Mouse (Mus musculus) myocyte (in vitro differentiated cells): ENCODE data around the gene Foxn1. TPM values are rescaled to one million over a fixed set of nuclear protein-coding genes. Genes with fewer than 3 reads are reported as not detected.
A peak's percentile ranks its signal among the peaks of the same experiment; 100 is the strongest.

Source experiments
- H3K27me3 ChIP-seq: one replicate; pipeline ENCODE4 v1.6.1; 2011; ENCODE audit not compliant: control insufficient read depth, insufficient read depth, insufficient read length
- H3K36me3 ChIP-seq: one replicate; pipeline ENCODE4 v1.6.1; 2011; ENCODE audit not compliant: control insufficient read depth, insufficient read depth
- H3K4me2 ChIP-seq: one replicate; pipeline ENCODE4 v1.6.1; 2011; ENCODE audit warnings: low read depth, control low read depth
- H3K4me3 ChIP-seq: one replicate; pipeline ENCODE4 v1.5.1; 2011; ENCODE audit warnings: mild to moderate bottlenecking, control low read depth, moderate library complexity
- H3K79me2 ChIP-seq: one replicate; pipeline ENCODE4 v1.6.1; 2011; ENCODE audit not compliant: control insufficient read depth, insufficient read depth
- H3ac ChIP-seq: one replicate; pipeline ENCODE4 v1.6.1; 2011; ENCODE audit not compliant: control insufficient read depth, insufficient read length
- CEBPB ChIP-seq: IDR thresholded peaks from 2 replicates; pipeline ENCODE4 v1.6.1; 2011; ENCODE audit warnings: mild to moderate bottlenecking, moderate library complexity; ENCODE audit not compliant: poor library complexity, insufficient read depth, severe bottlenecking
- E2F4 ChIP-seq: IDR thresholded peaks from one replicate; pipeline ENCODE4 v1.6.1; 2011; ENCODE audit warnings: mild to moderate bottlenecking, control low read depth, moderate library complexity; ENCODE audit not compliant: insufficient read depth
- MAX ChIP-seq: IDR thresholded peaks from one replicate; pipeline ENCODE4 v1.6.1; 2011; ENCODE audit warnings: low read depth, mild to moderate bottlenecking, control low read depth
- MYOD1 ChIP-seq, 3 experiments: IDR thresholded peaks; one replicate each; pipeline ENCODE4 v1.6.1; 2011; ENCODE audit warnings: control low read depth in 2 of 3, low read depth in 2 of 3, mild to moderate bottlenecking in 2 of 3, moderate library complexity in 1 of 3; ENCODE audit not compliant: insufficient read length in 2 of 3, control insufficient read depth in 1 of 3
- MYOG ChIP-seq, 3 experiments: IDR thresholded peaks; one replicate each; pipeline ENCODE4 v1.6.1; 2011; ENCODE audit warnings: control low read depth in 2 of 3, low read depth in 2 of 3, mild to moderate bottlenecking in 2 of 3; ENCODE audit not compliant: insufficient read length in 2 of 3, control insufficient read depth in 1 of 3, insufficient read depth in 1 of 3
- POLR2A ChIP-seq: IDR thresholded peaks from one replicate; pipeline ENCODE4 v1.6.1; 2011; ENCODE audit warnings: low read depth, mild to moderate bottlenecking, control low read depth, moderate library complexity; ENCODE audit not compliant: insufficient read length
- POLR2AphosphoS2 ChIP-seq: IDR thresholded peaks from one replicate; pipeline ENCODE4 v1.6.1; 2011; ENCODE audit warnings: low read depth, control low read depth; ENCODE audit not compliant: insufficient read length
- REST ChIP-seq: IDR thresholded peaks from one replicate; pipeline ENCODE4 v1.6.1; 2011; ENCODE audit warnings: mild to moderate bottlenecking, control low read depth, moderate library complexity; ENCODE audit not compliant: insufficient read depth, insufficient read length
- SRF ChIP-seq: IDR thresholded peaks from one replicate; pipeline ENCODE4 v1.6.1; 2011; ENCODE audit warnings: low read depth; ENCODE audit not compliant: control insufficient read depth, insufficient read length
- TCF12 ChIP-seq: IDR thresholded peaks from one replicate; pipeline ENCODE4 v1.6.1; 2011; ENCODE audit warnings: mild to moderate bottlenecking, control low read depth; ENCODE audit not compliant: poor library complexity, insufficient read depth, severe bottlenecking
- TCF3 ChIP-seq: IDR thresholded peaks from one replicate; pipeline ENCODE4 v1.6.1; 2011; ENCODE audit warnings: low read depth, control low read depth; ENCODE audit not compliant: insufficient read length
- USF1 ChIP-seq: IDR thresholded peaks from one replicate; pipeline ENCODE4 v1.6.1; 2011; ENCODE audit warnings: low read depth, mild to moderate bottlenecking, control low read depth, moderate library complexity
- polyA plus RNA-seq: library from polyadenylated mRNA; unstranded; fragments of >200 nt; fragmentation: generic; extraction: Trizol; gene quantifications from one replicate; pipeline ENCODE4 v1.2.1, GENCODE M21; 2012; ENCODE audit warnings: missing spikeins

The Foxn1 gene
- polyA plus RNA-seq, 1 experiment: 0.01 TPM

DNA sequence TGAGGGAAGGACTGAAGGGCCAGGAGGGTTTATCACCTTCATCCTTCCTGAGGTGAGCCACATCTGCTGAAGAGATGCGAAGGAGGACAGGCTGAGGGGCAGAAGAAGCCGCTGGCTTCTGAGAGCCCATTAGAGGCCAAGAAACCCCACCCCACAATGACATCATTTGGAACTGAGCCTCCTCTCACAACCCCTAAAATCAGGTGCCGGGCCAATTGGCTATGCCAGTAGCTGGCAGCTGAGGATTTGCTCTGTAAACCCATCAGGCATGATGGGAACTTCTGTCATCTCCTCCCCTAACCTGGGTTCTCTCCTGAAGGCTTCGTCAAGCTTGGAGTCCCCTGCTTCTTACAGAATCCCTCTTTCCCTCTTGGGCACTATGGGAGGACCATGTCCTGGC lies 6.0 kb downstream of the Foxn1 start:
- Histone ChIP-seq H3K4me3 (no peak overlapping the region), H3K4me2 (no peak overlapping the region), H3ac (no peak overlapping the region), H3K79me2 (no peaks in the 10 kb centered on the region), H3K27me3 (no peaks in the 10 kb centered on the region), H3K36me3 (no peaks in the 10 kb centered on the region)
- TF ChIP-seq POLR2AphosphoS2 (no peak), TCF3 (no peak), USF1 (no peak), SRF (no peak), E2F4 (no peak)

DNA sequence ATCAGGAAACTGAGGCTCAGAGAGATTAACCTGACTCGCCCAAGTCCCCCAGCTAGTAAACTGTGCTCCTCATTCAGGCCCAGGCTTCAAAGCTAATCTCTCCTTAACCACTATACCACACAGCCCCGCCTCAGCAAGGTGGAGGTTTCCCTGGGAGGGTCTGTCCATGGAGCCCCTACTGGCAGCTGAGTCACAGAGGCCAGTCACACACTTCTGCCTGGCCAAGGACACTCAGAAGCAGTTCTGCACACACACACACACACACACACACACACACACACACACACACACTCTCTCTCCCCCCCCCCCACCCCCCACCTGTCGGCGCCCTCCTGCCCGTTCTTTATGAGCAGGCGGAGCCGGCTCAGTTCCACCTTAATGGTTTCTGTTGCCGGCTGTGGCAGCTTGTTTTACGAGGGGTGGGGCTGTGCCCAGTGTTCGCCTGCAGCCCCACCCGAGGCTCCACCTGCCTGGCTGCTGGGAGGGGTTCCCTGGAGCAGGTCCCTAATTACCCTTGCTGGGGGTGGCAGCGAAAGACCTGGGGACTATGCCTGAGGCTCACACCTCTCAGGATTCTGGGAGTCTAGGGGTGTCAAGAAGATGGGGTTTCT lies 8.7 kb downstream of the Foxn1 start:
- H3K36me3 ChIP-seq: no peaks in the 10 kb centered on the region
- H3K4me2 ChIP-seq: no peak overlapping the region
- no peak overlapping the region for H3K4me3 ChIP-seq
- H3ac ChIP-seq: no peak overlapping the region
- TF ChIP-seq MAX (no peak), E2F4 (no peak), USF1 (no peak), MYOD1 (IDR thresholded peaks at IDR 0.05; ENCODE audit: control insufficient read depth in 1 of 3, insufficient read length in 2 of 3, low read depth in 2 of 3) (peak in 1 of 3 experiments; percentile 51), MYOG (IDR thresholded peaks at IDR 0.05; ENCODE audit: control insufficient read depth in 1 of 3, insufficient read depth in 1 of 3, insufficient read length in 2 of 3, low read depth in 2 of 3) (peak in 1 of 3 experiments; percentile 7)
- H3K27me3 ChIP-seq: no peaks in the 10 kb centered on the region
- no peaks in the 10 kb centered on the region for H3K79me2 ChIP-seq

DNA sequence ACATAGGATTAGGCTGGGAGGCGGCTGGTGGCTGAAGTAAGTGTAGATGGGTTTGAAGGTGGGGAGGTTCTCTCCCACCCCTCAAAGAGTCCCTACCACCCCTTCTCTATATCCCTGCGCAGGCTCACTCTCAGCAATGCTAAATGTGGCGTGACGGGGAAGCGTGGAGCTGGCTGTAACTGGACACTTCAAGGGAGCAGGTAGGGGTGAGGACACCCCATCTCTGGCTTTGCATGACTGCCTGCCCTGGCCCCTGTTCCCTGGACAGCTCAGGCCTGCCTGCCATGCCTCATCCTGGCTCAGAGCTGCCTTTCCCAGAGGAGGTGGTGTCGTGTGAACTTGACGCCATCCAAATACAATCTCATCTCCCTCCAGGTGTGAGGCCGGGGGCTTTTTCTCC lies 12.2 kb downstream of the Foxn1 start:
- no peak overlapping the region for H3ac ChIP-seq
- no peak for TF ChIP-seq MYOG (IDR thresholded peaks at IDR 0.05; ENCODE audit: control insufficient read depth in 1 of 3, insufficient read depth in 1 of 3, insufficient read length in 2 of 3, low read depth in 2 of 3)
- TF ChIP-seq POLR2AphosphoS2: no peak
- no peak for TF ChIP-seq REST
- TF ChIP-seq POLR2A: no peak
- TF ChIP-seq SRF: no peak
- TF ChIP-seq E2F4: no peak
- no peak for TF ChIP-seq CEBPB
- no peak for TF ChIP-seq USF1
- TF ChIP-seq TCF3: no peak
- H3K36me3 ChIP-seq: no peaks in the 10 kb centered on the region
- no peak overlapping the region for H3K4me2 ChIP-seq
- H3K27me3 ChIP-seq: no peaks in the 10 kb centered on the region
- no peak overlapping the region for H3K4me3 ChIP-seq
- H3K79me2 ChIP-seq: no peaks in the 10 kb centered on the region

DNA sequence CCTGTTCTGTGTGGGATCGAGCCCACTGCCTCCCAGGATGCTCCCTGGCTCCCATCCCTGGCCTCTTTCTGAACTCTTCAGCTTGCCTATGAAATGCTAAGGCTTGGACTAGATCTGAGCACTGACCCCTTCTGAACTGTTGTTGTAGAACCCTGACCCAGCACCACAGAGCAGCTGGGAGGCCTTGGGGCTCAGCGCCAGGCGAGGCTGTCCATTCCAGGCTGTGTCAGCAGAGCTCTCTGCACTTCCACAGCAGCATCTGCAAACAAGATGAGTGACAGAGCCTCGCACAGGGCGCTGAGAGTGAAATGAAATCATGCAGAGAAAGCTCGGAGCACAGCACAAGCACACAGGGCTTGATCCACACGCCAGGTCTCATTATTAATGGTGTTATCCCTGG lies 13.7 kb downstream of the Foxn1 start:
- no peak for TF ChIP-seq CEBPB
- no peak for TF ChIP-seq POLR2A
- no peak for TF ChIP-seq MYOG (IDR thresholded peaks at IDR 0.05; ENCODE audit: control insufficient read depth in 1 of 3, insufficient read depth in 1 of 3, insufficient read length in 2 of 3, low read depth in 2 of 3)
- no peak for TF ChIP-seq POLR2AphosphoS2
- no peak for TF ChIP-seq REST
- no peak for TF ChIP-seq TCF3
- TF ChIP-seq USF1: no peak
- TF ChIP-seq SRF: no peak
- TF ChIP-seq MAX: no peak
- TF ChIP-seq TCF12: no peak
- TF ChIP-seq MYOD1 (IDR thresholded peaks at IDR 0.05; ENCODE audit: control insufficient read depth in 1 of 3, insufficient read length in 2 of 3, low read depth in 2 of 3): no peak
- TF ChIP-seq E2F4: no peak
- Histone ChIP-seq H3K27me3 (no peaks in the 10 kb centered on the region), H3K36me3 (no peaks in the 10 kb centered on the region), H3K4me3 (no peak overlapping the region), H3K4me2 (no peak overlapping the region), H3ac (no peak overlapping the region), H3K79me2 (no peaks in the 10 kb centered on the region)

DNA sequence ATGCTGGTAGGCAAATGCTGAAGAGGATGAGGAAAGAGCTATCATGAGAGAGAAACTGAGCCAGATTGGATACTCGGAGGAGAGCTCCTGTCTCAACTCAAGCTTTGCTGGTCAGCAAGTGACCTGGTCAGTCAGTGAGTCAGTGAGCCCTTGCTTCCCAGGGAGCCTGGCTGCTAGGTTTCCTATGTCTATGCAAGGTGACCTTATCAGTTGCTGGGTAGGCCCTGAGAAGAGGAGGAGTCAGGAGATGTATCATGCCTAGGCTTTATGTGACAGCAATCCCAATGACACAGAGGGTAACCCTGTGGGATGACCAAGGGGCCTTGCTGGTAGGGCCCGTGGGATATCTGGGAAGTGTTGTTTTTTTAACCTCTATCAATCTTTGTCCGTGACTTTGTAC lies 14.2 kb downstream of the Foxn1 start:
- no peak overlapping the region for H3ac ChIP-seq
- H3K4me3 ChIP-seq: no peak overlapping the region
- TF ChIP-seq POLR2A: no peak
- no peak for TF ChIP-seq POLR2AphosphoS2
- TF ChIP-seq TCF12: no peak
- no peaks in the 10 kb centered on the region for H3K36me3 ChIP-seq
- H3K79me2 ChIP-seq: no peaks in the 10 kb centered on the region
- no peak overlapping the region for H3K4me2 ChIP-seq
- H3K27me3 ChIP-seq: no peaks in the 10 kb centered on the region
